Mouse (Mus musculus) adrenal gland, postnatal 4 days (tissue): ENCODE results near the gene Hdac7. TPM values are rescaled to one million over a fixed set of nuclear protein-coding genes. Genes with fewer than 3 reads are reported as not detected.

ENCODE experiments used
- DNase-seq, 2 experiments: peaks; one replicate each; pipeline ENCODE4 v3.0.0; 2021 to 2022; ENCODE audit warnings: low spot score in 2 of 2, mixed read lengths in 2 of 2
- total RNA-seq, 2 experiments: library from RNA; stranded (reverse); gene quantifications; 2 replicates each; pipeline ENCODE4 v1.2.3; 2021

Gene Hdac7
- total RNA-seq, 2 experiments from 2014 or later = 116 to 120 TPM

DNA sequence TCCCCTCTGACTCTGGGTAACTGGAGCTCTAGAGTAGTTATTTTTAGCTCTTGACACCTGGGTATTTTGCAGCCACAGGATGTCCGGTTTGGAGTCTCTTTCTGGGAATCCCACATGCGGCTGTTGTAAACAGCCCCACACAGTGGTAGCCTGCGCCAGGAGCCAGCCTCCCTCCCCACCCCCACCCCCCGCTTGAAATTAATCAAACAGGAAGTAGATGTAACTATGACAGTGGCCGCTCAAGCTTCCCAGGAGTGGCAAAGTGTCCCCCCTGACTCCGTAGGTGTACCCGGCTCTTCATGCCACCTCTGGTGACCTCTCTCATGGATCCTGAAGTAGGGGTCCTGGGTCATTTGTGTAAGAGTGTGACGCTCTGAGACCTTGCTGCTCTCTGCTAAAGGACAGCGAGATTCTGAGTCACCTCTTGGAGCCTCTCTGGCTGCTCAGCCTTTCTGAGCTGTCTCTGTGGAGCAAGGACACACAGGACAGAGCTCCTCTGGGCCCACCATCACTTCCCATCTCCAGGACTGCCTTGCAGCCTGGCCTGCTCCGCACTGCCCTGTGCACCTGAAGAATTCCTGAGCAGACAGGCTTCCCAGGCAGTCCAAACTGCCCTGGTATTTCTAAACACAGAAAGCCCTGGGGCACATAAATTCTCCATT lies 22.9 kb downstream of the Hdac7 start:
- no peak for DNase-seq

DNA sequence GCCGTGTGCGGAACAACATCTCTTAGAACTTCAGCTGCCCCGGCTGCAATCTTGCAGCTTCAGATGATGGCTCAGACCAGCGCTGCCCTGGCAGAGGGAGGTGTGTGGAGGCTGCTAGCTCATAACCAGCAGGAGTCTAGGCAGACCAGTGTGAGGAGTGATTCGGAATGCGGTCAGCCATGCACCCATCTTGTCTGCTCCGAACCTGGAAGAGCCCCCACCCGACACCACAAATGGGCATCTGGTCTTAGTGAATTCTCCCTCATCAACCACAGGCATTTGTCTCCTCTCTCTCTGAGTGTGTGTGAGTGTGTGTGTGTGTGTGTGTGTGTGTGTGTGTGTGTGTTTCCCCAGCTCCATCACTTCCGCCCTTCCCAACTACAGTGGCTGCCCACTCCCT lies 24.4 kb downstream of the Hdac7 start:
- DNase-seq = no peak

DNA sequence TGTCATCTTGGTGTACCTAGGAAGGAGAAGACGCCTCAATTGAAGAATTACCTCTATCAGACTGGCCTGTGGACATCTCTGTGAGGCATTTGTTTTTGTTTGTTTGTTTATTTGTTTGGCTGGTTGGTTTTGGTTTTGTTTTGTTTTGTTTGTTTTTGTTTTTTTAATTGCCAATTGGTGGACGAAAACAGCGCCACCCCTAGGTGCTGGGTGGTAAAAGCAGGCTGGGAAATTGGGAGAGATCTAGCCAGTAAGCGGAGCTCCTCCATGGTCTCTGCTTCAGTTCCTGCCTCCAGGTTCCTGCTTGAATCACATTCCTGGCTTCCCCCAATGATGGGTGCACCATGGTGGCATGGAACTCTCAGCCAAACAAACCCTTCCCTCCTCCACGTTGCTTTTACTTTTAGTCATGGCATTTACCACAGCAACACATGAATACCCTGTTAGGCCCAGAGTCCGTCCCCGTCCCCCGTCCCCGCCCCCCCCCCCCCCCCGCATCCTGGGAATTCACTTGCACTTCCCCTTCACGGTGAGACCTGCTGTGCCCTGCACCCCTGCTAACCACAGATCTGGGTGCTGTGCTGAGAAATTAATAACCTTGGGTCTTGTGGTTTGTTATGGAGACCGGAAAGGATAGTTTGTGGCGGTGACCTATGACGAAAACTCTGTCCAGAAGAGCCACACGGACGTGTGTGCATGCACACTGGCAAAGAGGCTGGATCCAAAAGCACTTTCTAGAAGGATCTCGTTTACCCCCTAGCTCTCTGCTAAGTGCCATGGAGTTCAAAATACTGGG lies 27.9 kb downstream of the Hdac7 start:
- DNase-seq = no peak

DNA sequence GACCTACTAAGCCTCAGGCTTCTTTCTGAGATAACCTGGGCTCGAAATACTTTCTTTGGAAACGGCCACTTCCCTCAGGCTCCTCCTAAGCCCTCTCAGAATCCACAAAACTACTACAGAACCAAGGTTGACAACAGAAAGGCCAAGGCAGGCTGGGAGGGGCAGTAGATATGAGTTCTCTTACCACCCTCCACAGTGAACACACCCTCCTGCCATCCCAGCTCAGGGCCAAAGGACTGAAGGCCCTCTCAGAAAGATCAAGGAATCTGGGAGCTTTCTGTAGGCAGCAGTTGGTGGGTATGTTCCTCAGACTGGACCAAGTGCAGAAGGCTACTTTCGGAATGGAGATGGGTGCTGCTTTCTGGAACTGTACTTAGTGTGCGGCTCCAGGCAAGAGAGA lies 29.0 kb downstream of the Hdac7 start:
- no peak for DNase-seq

DNA sequence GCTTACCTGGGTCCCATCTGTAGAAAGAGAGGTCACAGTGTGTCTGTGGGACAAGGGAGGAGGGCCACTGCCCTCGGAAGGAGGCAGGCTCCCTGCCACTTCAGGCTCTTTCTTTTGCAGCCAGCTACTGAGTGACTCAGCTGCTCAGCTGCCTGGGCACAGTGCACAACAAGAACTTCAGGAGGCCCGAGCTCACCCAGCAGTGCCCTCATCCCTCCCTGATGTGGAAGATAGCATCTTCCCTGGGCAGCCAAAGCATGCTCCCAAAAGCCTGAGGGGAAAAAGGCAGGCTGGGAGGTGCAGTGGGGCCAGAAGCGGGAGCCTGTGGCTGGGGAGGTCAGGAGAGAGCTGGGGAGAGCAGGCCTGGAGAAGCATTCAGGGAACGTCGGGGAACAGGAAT lies 29.6 kb downstream of the Hdac7 start:
- no peak for DNase-seq

DNA sequence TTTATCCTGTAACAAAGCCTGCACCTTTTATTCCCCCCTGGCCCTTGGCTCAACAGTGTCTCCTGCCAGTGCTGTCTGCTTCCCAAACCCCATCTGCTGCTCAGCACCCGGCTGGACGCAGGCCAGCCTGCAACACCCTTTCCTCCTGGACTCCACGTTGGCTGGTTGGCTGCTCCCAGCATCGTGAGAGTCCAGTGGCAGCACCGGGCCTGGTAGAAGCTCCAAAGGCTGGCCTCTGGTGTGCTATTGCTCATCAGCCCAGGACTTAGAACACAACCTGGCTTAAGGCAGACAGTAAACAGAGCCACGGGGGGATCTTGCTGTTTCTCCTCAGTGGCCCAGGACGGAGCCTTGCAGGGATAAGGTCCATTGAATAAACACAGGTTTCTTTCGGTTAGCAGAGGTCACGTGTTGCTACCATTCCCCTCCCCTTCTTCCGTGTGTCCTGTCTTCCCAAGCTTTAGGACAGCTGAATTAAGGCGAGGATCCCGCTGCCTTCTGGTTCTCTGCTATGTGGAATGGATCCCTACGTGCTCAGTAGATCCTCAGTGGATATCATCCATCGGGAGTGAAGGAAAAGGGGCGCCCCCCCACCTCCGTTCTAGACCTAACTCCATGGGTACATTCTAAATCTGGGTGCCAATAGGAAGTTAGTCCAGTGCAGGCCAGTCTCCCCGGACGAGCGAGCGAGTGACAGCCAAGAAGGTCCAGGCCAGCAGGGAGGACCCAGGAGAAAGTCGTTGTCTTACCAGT lies 30.7 kb downstream of the Hdac7 start:
- no peak for DNase-seq

DNA sequence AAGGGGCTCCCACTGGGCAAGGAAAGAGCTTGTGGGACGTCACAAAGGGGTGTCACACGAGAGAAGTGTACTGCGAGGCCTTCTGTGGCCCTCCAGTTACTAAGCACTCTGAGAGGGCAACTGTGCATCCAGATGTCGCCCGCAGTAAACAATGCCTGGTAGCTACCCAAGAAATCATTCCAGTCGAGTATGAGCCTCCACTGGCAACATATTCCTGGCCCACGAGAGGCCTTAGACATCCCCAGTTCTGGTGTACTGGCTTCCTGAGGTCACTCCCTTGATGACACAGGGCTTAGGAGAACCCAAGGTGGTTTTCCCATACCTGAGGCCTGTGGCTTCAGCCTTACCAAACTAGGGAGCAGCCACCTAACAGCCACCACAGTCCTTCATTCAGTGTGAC lies 31.4 kb downstream of the Hdac7 start:
- no peak for DNase-seq

DNA sequence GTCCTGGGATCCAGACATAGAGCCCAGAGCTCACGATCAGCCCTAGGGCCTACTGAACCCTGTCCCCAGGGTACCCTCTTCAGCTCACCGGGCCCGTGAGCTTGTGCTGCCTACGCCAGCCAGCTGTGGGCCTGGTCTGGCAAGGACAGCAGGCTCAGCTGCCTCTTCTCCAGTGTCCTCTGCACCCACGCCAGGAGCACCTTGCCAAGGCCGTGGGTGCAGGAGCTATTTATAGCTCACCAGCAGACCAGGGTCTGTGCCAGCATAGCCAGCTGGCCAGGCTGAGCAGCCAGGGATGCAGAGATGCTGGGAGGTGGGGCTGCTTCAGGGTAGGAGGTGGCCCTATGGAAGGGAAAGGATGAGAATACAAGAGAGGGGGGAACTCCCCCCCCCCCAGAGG lies 32.2 kb downstream of the Hdac7 start:
- DNase-seq = no peak

DNA sequence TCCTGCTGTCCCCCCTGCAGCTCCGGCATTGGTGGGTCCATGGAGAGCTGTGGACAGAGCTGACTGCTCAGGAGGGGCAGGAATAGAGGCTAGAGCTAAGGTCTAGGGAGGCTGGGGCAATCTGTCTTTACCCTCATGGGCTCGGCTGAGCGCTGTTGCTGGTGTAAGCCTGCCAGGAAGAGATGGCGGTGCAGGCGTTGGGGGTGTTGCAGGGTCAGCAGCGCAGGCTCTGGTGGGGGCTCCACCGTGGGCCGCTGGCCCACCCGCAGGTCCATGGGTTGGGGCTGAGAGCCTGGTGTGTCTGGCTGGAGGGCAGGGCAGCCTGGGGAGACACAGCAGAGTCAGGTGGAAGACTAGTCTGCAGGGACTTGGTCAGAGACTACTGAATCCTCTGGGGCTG lies 33.0 kb downstream of the Hdac7 start:
- DNase-seq = no peak

DNA sequence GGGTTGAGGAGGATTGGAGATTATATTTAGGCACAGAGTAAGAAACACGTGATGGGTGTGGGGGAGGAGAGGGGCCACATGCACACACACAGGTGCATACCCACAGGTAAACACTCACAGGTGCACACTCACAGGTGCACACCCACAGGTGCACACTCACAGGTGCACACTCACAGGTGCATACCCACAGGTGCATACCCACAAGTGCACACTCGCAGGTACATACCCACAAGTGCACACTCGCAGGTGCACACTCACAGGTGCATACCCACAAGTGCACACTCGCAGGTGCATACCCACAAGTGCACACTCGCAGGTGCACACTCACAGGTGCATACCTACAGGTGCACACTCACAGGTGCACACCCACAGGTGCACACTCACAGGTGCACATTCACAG lies 33.9 kb downstream of the Hdac7 start:
- no peak for DNase-seq

DNA sequence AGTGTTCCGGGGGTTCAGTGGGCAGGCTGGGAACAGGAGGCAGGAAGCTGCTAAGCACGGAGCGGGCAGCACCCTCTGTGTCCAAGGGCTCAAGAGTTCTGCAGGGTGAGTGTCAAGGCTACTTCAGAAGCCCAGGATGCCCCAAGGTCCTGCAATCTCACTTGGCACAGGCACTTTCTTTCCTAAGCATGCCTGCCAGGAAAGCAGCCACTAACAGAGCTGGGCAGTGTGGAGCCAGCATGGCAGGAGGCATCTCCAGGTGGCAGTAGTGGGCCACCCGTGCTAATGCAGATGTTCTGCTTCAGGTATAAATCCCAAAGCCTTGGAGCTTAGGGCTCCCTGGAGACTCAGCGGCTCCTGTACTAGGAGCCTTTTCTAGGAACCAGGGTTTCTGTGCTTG lies 34.4 kb downstream of the Hdac7 start:
- DNase-seq = no peak

DNA sequence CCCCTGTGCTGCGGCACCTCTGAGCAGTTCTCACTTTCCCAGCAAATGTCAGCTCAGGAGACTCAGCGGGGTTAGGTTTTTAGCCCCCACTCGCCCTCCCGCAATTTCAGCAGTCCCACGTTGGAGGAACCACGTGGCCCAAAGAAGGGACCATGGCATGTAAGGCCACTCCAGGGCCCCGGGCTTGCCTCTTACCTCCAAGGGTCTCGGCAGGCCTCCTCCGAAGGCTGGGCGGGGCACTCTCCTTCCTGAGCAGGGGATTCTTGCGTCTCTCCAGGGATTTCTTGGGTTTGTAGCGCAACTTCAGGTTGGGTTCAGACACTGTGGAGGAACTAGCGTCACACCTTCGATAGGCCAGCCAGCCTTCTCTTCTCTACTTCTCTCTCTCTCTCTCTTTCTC lies 35.1 kb downstream of the Hdac7 start:
- DNase-seq = no peak

DNA sequence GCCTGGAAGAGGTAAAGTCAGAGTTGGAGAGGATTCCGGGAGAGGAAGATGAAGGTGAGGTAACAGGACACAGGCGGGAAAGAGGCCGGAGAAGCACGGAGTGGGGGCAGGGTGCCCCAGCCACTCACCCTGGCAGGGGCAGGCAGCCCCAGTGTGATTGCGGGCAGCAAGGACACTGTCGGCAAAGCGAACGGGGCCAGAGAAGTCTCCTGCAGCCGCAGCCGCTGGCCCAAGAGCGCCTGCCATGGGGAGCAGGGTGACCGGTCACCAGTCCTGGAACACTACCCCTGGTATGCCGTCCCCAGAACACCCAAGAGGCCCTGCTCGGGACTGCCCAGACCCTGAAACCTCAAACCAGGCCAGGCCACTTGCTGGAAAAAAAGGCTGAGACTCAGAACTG lies 35.8 kb downstream of the Hdac7 start:
- DNase-seq = no peak

DNA sequence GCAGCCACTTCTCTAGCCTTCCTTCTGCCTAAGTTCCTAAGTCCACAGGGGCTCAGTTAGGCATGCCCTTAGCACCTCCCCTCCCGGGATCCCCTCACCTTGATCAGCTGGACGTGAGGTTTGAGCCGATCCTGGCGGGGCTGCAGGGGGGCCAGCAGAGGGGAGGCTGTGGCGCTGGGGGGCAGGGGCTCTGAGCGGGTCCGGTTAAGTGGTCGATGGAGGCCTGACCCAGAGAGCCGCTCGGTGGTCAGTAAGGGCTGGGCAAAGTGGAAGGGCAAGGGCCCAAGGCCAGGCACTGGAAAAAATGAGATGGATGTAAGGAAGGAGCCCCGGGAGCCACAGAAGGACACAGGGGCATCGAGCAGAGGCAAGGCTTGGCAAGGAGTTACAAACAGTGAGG lies 36.4 kb downstream of the Hdac7 start:
- DNase-seq = no peak

DNA sequence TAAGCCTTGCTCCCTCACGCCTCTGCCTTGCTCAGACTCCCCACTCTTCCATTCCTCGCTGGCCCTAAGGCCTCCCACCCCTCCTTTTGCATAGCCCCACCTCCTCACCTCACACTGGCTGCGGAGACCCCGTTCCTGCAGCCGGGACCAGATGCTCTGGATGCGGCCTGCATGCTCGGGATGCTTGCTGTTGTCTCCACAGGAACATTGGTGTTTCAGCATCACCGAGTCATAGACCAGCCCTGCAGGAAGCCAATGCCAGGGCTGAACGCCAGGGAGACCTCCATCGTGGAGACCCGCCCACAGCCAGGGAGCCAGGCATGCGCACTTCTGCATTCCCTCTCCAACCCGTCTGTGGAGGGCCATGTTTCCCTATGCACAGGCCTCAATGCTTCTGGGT lies 41.7 kb downstream of the Hdac7 start:
- DNase-seq = no peak

DNA sequence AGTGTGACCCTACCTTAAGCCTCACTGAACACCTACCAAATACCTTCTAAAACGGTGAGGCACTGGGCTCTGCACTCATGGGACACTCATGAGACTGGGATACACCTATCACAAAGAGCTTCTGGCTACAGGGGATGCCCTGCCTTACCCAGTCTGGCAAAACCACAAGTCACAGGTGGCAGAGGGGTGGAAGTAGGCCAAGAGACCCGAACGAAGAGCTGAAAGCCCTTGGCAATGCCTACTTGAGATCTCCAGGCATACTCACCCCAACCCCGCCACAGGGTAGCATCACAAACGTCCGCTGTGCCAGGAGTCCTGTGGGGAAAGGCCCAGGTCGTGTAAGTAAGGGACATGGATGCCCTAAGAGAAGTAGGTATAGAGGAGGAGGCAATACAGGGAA lies 42.5 kb downstream of the Hdac7 start:
- DNase-seq = no peak

DNA sequence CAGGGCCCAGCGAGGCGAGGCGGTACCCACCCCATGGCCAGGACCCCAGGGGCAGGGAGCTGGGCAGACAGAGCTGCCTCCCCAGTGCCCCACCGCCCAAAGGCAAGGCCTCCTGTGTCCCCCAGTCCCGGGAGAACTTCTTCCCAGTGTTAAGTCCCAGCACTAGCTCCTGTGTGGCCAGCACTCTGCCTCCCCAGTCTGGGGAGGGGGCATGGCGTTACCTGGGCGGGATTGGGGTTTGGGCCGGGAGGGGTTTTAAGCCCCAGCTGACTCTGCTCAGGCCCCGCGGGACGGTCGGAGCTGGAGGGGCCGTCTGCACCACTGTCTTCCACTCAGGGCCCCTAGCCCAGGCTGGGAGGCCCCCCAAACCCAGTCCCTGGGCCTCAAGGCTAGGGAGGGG lies 43.4 kb downstream of the Hdac7 start:
- no peak for DNase-seq

DNA sequence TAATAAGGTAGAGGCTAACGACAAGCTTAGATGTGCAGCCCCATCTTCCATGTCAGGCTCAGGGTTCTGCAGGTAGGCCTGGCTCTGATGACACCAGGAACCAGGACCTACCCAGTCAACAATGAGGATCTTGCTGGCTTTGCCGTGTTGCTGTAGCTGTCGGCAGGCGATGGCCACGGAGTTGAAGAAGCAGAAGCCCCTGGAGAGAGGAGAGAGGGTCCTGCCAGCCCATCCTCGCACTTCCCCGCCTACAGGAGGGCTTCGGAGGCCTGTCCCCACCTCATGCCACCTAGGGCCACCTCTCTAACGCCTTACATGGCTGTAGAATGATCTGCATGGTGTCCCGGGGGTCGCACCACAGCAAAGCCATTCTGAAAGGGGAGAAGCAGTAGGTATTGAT lies 44.9 kb downstream of the Hdac7 start:
- DNase-seq = no peak

DNA sequence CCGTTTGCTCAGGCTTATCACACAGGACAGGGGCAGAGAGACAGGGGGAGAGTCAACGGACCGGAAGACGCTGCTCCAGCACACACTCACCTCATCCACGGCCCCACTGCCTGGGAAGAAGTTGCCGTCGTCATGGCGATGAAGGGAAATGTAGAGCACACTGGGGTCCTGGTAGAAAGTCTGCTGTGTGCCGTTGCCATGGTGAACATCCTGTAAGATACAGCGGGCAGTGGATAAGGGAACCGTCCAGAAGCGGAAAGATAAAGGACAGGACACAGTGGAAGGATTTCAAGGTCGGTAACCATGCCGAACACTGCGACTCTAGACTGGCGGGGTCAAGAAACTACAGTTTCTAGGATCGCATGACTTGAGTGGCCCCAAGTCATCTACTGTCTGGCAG lies 46.2 kb downstream of the Hdac7 start:
- DNase-seq = no peak

DNA sequence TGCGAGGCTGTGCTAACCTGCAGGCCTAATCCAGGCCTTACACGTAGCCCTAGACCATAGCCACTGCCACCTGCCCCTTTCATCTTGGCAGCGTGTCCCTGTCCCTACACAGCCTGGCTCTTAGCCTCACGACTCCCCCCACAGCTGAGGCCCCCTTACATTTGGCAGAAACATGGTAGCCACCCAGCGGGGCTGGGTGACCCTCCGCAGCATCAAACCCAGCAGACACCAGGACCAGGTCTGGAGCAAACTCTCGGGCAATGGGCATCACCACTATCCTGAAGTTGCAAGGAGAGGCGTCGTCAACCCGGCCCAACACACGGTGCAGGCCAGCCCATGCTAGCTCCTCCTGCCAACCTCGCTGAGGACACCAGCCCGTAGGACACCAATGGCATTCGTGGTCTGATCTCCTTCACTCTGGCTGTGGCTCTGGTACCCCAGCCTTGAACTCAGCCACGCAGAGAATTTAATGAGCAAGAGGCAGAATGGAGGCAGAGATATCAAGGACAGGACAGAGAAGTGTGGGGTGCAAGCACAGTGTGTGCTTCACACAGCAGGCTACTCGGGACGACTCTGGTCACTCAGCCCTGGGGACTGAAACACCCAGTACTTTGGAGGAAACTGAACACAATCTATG lies 47.5 kb downstream of the Hdac7 start:
- no peak for DNase-seq

DNA sequence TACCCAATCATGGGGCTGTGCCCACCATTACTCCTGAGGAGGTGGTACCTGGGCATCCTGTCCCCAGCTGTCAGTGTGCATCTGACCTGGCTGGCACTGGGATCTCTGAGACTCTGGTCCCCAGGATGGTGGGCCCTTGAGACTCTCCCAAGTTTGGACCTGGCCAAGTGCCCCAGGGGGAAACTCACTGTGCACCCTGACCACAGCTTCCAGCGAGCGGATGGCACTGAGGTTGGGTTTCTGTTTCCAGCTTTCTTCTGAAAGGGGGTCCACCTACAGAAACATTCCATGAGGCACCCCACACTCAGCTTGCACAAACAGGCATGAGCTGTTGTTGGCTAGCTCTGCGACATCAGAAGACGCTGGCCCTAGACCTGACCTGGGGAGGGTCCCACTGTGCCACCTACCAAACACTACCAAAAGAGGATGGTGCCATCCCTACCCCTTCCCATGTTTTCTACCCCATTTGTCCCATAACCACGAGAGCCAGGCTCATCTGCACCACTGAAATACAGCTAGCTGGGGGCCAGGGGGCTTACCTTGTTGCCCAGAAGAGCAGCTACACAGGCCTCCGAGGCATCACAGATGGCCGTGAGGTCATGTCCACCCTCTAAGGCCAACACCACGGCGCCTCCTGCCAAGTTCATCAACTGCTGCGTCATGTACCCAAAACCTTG lies 48.6 kb downstream of the Hdac7 start:
- no peak for DNase-seq
